Mouse (Mus musculus) hematopoietic stem cell, adult 5-6 weeks (primary cell): ENCODE measurements around the gene Folh1. TPM values are rescaled to one million over a fixed set of nuclear protein-coding genes. Genes with fewer than 3 reads are reported as not detected.
"Not testable (repeated sequence)": the region's sequence is repeated elsewhere in the genome, so short reads cannot be mapped to it uniquely, and the experiment has no call there.

Source experiments
- ATAC-seq, 2 experiments: fragments of 125-278 bp in 1 of 2; replicated peaks in 1 of 2; 2 replicates each; pipeline ENCODE4 v1.8.0; 2016 to 2017; ENCODE audit warnings: inconsistent platforms in 2 of 2, mild to moderate bottlenecking in 2 of 2, moderate number of reproducible peaks in 2 of 2, low read depth in 1 of 2, moderate TSS enrichment in 1 of 2; ENCODE audit not compliant: low FRiP score in 2 of 2, poor library complexity in 2 of 2, severe bottlenecking in 2 of 2, insufficient read depth in 1 of 2, low TSS enrichment in 1 of 2
- total RNA-seq: library from RNA; stranded (forward); fragments of 172-1452, 232-1000 nt; gene quantifications from 2 replicates; pipeline ENCODE4 v1.2.3, GENCODE M21; 2017

The Folh1 gene
- not detected in 2 replicates for total RNA-seq

DNA sequence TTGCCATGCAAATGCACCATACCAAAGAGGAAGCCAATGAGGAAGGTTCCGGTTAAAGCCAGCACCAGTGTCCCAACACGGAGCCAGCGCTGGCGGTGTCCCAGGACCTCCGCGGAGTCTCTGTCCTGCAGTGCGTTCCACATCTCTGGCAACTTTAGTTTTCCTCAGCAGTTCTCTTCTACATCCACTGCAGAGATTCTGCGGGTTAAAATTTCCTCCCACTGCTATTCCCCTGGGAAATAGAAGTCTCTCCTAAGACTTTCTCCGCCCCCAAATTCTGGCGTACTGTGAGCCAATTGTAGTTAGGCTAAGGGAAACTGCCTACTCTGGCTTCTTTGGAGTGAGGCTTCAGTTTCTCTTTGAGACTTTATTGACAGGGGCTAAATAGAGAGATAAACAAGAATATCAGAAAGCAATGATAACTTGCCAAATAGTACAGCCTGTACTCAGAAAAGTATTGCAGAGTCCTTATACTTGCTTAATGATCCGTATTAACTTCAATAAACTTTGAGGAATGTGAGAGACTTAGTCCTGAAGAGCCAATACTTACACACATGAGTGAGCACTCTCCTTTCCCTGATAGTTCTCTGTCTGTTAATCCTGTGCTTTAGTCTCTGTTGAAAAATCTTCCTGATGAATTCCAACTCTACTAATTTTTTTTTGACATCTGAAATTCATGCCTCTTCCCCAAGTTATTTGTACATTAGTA, at the start of gene Folh1:
Gene Folh1 (minus strand): TSS at position 327 of the 709 bp plus-strand sequence.
- no peak for ATAC-seq

DNA sequence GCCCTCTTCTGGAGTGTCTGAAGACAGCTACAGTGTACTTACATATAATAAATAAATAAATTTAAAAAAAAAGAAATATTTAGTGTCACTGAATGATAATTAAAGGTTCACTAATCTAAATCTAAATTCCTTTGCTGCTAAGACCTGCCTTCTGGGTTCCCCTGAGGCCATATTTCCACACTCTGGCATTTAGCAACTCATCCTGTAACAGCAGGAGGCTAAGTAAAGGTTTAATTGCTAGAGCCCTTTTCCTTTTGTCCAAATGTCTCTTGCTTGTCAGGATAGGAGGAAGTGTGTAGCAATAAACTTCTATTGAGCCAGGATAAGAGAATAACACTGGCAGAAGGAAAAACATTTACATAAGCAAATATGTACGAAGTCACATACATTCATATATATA, 40.7 kb upstream of the Folh1 start:
- no peak for ATAC-seq

DNA sequence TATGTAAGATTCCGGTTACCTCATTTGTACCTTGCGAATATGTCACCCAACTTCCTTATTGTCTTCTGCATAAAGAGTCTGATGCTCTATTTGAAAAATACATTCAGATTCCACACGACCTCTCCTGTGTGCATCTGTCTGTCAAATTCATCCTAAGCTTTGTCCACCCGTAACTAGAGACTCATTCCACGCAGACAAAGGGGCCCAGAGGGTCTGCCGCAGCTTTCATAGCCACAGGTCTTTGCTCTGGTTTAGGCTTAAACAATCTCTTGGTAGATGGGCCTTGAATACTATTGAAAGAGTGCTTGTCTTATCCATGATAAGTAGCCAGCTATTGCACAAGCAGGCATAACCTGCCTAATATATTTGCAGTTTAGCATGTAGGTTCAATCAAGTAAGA, 40.0 kb upstream of the Folh1 start:
- ATAC-seq: not testable (repeated sequence)

DNA sequence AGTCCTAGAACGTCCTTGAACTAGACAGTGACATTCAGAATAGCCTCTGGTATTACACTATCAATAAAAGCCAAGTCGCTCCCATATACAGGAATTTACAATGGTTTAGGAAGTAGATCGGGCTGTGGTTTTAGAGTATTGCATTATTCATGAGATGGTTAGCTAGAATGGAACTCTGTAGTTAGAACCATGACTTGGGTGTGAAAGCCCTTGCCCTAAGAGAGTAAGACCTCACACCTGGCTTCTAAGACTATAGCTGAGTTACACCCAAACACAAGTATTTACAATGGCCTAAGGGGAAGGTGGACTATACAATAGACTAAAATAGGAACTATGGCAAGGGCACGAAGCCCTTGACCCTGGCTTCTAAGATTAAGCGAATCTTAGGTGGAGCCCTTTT, 39.5 kb upstream of the Folh1 start:
- not testable (repeated sequence) for ATAC-seq

DNA sequence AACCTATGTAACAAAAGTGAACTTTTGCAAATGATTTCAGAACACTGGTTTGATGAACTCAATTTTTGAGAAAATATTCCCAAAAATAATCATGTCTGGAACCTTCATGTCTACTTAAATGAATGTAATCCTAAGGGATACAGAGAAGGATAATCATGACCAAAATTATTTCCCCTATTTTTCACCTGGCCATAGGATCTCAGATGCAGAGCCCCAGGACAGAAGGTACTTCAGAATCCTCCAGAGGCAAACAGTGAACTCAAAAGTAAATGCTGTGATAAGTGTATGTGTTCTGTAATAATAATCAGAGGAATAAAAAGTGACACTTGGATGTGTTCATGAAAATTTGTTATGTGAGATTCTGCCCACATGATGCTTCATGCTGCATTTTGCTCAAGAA, 19.0 kb upstream of the Folh1 start, which contains the start of gene Vmn2r77:
Gene Vmn2r77 (plus strand): TSS at position 301 of the 400 bp plus-strand sequence.
- ATAC-seq: no peak

DNA sequence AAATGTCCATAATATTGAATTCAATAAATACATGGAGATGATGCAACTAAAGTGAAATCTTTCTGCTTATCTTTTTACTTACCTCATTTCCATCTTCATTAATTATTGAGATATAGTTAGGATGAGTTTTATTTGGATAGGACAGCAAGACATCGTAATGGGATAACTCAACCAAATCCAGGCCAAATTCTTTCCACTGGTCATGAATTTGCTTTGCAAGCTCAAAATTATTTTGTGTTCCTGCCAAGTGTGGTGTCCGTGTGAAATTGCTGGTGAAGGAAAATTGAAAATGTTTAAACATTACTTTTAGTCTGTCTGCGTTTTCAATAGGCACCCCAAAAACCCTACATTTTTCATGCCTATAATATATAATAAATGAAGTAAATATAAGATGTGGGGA, 4.1 kb downstream of the Folh1 start:
- ATAC-seq: no peak

DNA sequence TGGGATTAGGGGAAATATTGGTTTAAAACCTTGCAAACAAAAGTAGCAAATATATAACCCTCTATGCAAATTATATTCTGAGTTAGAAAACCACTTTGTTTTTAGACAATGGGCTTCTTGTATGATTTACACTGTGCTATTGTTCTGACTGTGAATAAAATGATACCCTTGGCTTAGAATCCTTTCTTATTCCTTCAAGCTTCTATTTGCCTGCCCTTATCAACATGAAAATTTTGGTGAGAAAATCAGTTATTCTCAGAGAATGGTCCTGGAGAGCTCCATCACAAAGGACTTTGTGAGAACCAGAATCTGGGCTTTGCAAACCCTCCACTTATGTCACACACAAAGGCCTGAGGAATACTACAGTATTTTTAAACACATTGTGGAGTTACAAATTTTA, 11.1 kb downstream of the Folh1 start:
- no peak for ATAC-seq

DNA sequence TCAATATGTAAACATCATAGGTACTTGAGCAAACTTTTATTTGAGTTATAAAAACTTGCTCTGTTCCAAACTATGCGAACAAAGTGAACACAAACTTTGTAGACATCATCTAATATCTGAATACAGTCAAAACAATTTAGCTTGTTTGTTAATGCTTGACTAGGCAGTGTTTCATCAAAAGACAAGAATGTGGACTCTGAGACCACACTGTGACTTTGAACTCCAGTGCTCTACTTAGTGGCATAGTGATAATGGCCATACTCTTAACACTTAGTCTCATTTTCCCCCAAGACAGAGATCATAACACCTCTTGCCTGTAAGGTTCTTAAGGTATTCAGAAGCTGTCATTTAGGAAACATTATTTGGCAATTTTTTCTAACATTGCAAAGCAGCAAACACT, 15.0 kb downstream of the Folh1 start:
- ATAC-seq: no peak

DNA sequence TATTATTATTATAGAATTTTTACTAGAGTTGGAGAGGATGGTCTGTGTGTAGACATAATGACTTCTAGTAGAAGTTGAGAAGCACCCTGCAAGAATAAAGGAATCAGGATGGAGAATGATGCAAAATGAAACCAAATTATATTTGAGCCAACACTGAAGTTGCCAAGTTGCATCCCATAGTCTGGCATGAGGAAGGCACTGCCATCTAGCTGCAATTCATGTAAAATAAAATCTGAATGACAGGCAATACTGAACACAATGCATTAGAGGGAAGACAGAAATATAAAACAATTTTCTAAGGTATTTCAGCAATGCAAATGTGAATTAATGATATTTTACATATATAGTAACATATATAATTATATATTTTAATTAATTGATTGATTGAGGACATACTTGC, 50.7 kb downstream of the Folh1 start:
- no peak for ATAC-seq

DNA sequence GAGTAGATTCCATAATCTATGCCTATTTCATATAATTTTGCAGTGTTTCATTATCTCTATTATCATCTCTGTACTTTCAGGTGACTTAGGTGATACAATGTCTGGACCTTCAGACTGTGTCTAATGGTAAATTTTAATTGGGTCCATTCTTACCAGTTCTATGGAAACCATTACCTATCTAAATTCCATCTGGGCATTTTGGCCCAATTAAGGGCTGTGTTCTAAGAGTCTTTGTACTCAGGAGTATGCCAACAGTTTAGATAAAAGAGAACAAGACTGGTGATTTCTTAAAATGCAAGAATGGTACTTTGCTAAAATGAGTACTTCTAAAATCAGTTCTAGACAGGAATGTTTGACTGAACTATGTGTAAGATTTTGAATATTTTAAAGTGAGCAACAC, 87.7 kb downstream of the Folh1 start, which contains the start of gene Olfr292:
Gene Olfr292 (plus strand): TSS at position 301 of the 400 bp plus-strand sequence.
- ATAC-seq: no peak

Other genes starting within 250 kb of the Folh1 start
- not detected in 2 replicates for gene Olfr295, start 192.1 kb downstream of the Folh1 start, total RNA-seq
- not detected in 2 replicates for gene Olfr294, start 159.3 kb downstream of the Folh1 start, total RNA-seq
- gene Olfr293, start 126.9 kb downstream of the Folh1 start, total RNA-seq: not detected in 2 replicates
- not detected in 2 replicates for gene Olfr292, start 87.6 kb downstream of the Folh1 start, total RNA-seq
- not detected in 2 replicates for gene Vmn2r77, start 19.1 kb upstream of the Folh1 start, total RNA-seq
- gene Vmn2r78, start 139.2 kb upstream of the Folh1 start, total RNA-seq: not detected in 2 replicates
- gene Vmn2r79, start 220.2 kb upstream of the Folh1 start, total RNA-seq: not detected in 2 replicates